Mouse (Mus musculus) adrenal gland, postnatal 25 days (tissue): Measurements from ENCODE around the gene Abcg1. TPM values are rescaled to one million over a fixed set of nuclear protein-coding genes. Genes with fewer than 3 reads are reported as not detected.

Source experiments
- DNase-seq: peaks from one replicate; pipeline ENCODE4 v3.0.0; 2021; ENCODE audit warnings: mixed read lengths
- total RNA-seq: library from RNA; stranded (reverse); gene quantifications from 2 replicates; pipeline ENCODE4 v1.2.3, GENCODE M21; 2021

Abcg1 gene
- total RNA-seq, 1 experiment from 2014 or later: 15.8 TPM

- DNase-seq: no peak
These were observed 21.8 kb downstream of the Abcg1 start for GRCm38 (mm10) chr17:31079078-31079840.

GRCm38 (mm10) chr17:31082296-31083078, 25.0 kb downstream of the Abcg1 start:
- no peak for DNase-seq

- DNase-seq: no peak
These were observed 28.0 kb downstream of the Abcg1 start for GRCm38 (mm10) chr17:31085519-31085918.

GRCm38 (mm10) chr17:31086196-31086595, 28.7 kb downstream of the Abcg1 start:
- DNase-seq: no peak

GRCm38 (mm10) chr17:31088711-31089110, 31.2 kb downstream of the Abcg1 start:
- no peak for DNase-seq

- DNase-seq: no peak
These were observed 32.4 kb downstream of the Abcg1 start for GRCm38 (mm10) chr17:31089848-31090247.

- no peak for DNase-seq
These were observed 33.7 kb downstream of the Abcg1 start for GRCm38 (mm10) chr17:31091023-31091735.

- DNase-seq: no peak
These were observed 37.3 kb downstream of the Abcg1 start for GRCm38 (mm10) chr17:31094781-31095180.

GRCm38 (mm10) chr17:31095570-31095969, 38.1 kb downstream of the Abcg1 start:
- no peak for DNase-seq

- DNase-seq: no peak
These were observed 39.4 kb downstream of the Abcg1 start for GRCm38 (mm10) chr17:31096893-31097292.

GRCm38 (mm10) chr17:31098788-31099187, 41.3 kb downstream of the Abcg1 start:
- no peak for DNase-seq

- no peak for DNase-seq
These were observed 45.6 kb downstream of the Abcg1 start for GRCm38 (mm10) chr17:31103007-31103570.

GRCm38 (mm10) chr17:31103823-31104222, 46.3 kb downstream of the Abcg1 start:
- no peak for DNase-seq

- no peak for DNase-seq
These were observed 50.9 kb downstream of the Abcg1 start for GRCm38 (mm10) chr17:31108388-31108787.

GRCm38 (mm10) chr17:31113191-31113856, 55.8 kb downstream of the Abcg1 start:
- DNase-seq: no peak

GRCm38 (mm10) chr17:31116063-31116462, 58.6 kb downstream of the Abcg1 start:
- no peak for DNase-seq

GRCm38 (mm10) chr17:31117946-31118345, 60.5 kb downstream of the Abcg1 start:
- DNase-seq: no peak

GRCm38 (mm10) chr17:31119429-31119828, 62.0 kb downstream of the Abcg1 start:
- DNase-seq: peak; percentile 79

- peak; percentile 49 for DNase-seq
These were observed 64.5 kb downstream of the Abcg1 start for GRCm38 (mm10) chr17:31121975-31122374.

- no peak for DNase-seq
These were observed 68.2 kb downstream of the Abcg1 start for GRCm38 (mm10) chr17:31125548-31126266.

GRCm38 (mm10) chr17:31128708-31129318, 71.3 kb downstream of the Abcg1 start:
- DNase-seq: no peak
